Mouse (Mus musculus): ENCODE data around the gene Myo1e. TPM values are rescaled to one million over a fixed set of nuclear protein-coding genes. Genes with fewer than 3 reads are reported as not detected.

The Myo1e gene
- total and polyA plus RNA-seq, 3 experiments, result 82.3 to 186 (median 98.7) TPM

DNA sequence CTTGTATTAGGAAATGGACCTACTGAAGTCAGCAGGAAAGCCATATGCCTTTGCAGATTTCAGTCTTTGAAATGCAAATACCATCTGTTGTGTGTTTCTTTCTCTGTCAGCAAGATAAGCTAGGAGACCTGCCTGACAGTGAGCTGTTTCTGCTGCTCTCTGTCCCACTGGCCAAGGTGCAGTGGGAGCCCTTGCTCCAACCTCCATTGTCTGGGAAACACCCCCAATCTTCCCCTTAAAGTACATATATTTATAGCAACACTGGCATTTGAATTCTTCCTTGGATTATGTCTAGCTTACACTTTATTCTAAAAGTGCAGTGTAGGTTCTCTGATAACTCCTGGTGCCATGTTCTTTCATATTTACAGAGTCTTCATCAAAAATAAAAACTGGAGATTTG lies 131.7 kb downstream of the Myo1e start:
- no peaks in the 10 kb centered on the region for H3K79me2 ChIP-seq (replicated peaks; ENCODE audit: control insufficient read depth, extremely low read depth, insufficient read depth, poor library complexity, severe bottlenecking)
- in situ Hi-C loops (cut with MboI; ENCODE audit: low pct_ligation_motif_present, low pct_unique_long_range_greater_than_20kb, low sequenced_read_pairs), result loop anchor here (25.0 kb wide), 1 partner anchor 227 kb away; no protein-coding TSS in a partner anchor
- no peak overlapping the region for H3K9ac ChIP-seq (ENCODE audit: insufficient read depth, low read depth)
- H3K4me2 ChIP-seq (ENCODE audit: insufficient read depth, low read depth, poor library complexity, severe bottlenecking), result no peak overlapping the region
- no peaks in the 10 kb centered on the region for H3K27me3 ChIP-seq (replicated peaks)
- TF ChIP-seq CHD2 (IDR thresholded peaks at IDR 0.05; ENCODE audit: low read length) (no peak), ZNF384 (IDR thresholded peaks at IDR 0.05; ENCODE audit: low read depth, low read length) (no peak), UBTF (IDR thresholded peaks at IDR 0.05; ENCODE audit: low read depth, low read length) (no peak), USF1 (IDR thresholded peaks at IDR 0.05; ENCODE audit: low read depth, low read length) (no peak), ETS1 (conservative IDR thresholded peaks at IDR 0.05; ENCODE audit: low read depth, low read length) (no peak), USF2 (conservative IDR thresholded peaks at IDR 0.05; ENCODE audit: low read depth, low read length) (no peak), MAFK (IDR thresholded peaks at IDR 0.05; ENCODE audit: insufficient replicate concordance, low read length) (no peak), POLR2A (IDR thresholded peaks at IDR 0.05; ENCODE audit: low read depth, low read length) (no peak), POLR2AphosphoS2 (IDR thresholded peaks at IDR 0.05; ENCODE audit: low read depth, low read length) (no peak), IRF4 (IDR thresholded peaks at IDR 0.05; ENCODE audit: low read depth, low read length) (no peak), MAX (IDR thresholded peaks at IDR 0.05; ENCODE audit: low read length) (no peak), GABPA (IDR thresholded peaks at IDR 0.05; ENCODE audit: insufficient replicate concordance, low read depth, low read length) (no peak), E2F4 (IDR thresholded peaks at IDR 0.05; ENCODE audit: insufficient replicate concordance, low read depth, low read length) (no peak), MYC (IDR thresholded peaks at IDR 0.05; ENCODE audit: low read depth, low read length) (no peak), HCFC1 (IDR thresholded peaks at IDR 0.05; ENCODE audit: low read depth, low read length) (no peak), BHLHE40 (IDR thresholded peaks at IDR 0.05; ENCODE audit: low read depth, low read length) (no peak), MEF2A (IDR thresholded peaks at IDR 0.05; ENCODE audit: borderline replicate concordance, low read depth, low read length) (no peak), PAX5 (IDR thresholded peaks at IDR 0.05; ENCODE audit: low read length) (no peak), TCF12 (IDR thresholded peaks at IDR 0.05; ENCODE audit: low read depth, low read length) (no peak), ELF1 (IDR thresholded peaks at IDR 0.05; ENCODE audit: low read depth, low read length) (no peak)
- peaks cover 4% of the 10 kb centered on the region for H3K9me3 ChIP-seq (replicated peaks; ENCODE audit: low read length)
- H3K27ac ChIP-seq (ENCODE audit: insufficient read depth, low read depth), result no peak overlapping the region
- dilution Hi-C loops (cut with MboI; ENCODE audit: extremely low pct_ligation_motif_present, extremely low pct_unique_long_range_greater_than_20kb, low sequenced_read_pairs), result no loop called here
- H3K4me1 ChIP-seq (ENCODE audit: control insufficient read depth in 1 of 2, insufficient read depth in 2 of 2), result no peaks in the 10 kb centered on the region
- no peak for DNase-seq (ENCODE audit: extremely low read depth)
- H3K4me3 ChIP-seq (replicated peaks in 1 of 3; ENCODE audit: low read depth in 2 of 3, low read length in 2 of 3, poor library complexity in 1 of 3), result no peak overlapping the region
- H3K36me3 ChIP-seq (replicated peaks in 1 of 2; ENCODE audit: control insufficient read depth in 1 of 2, insufficient read depth in 1 of 2, low read length in 1 of 2), result peaks cover 83 to 99% of the 10 kb centered on the region in 2 experiments

DNA sequence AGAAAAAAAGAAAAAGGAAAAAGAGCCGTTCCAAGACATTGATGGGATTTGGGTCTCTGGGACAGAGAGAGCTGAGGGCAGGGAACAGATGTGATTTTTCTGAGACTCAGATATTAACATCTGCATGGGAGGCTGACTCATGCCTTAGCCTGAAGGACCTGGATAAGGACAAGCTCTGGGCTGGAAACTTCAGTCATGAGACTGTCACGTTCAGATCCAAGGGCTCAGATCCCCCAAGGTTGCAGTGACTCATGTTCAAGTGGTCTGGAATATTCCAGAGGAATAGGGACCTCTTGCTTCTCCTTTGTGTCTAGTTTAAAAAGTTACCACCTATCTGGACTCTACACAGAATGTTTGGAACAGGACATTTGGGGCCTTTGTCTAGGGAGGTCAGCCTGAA lies 142.1 kb downstream of the Myo1e start:
- Histone ChIP-seq H3K4me1 (ENCODE audit: control insufficient read depth in 1 of 2, insufficient read depth in 2 of 2) (no peaks in the 10 kb centered on the region), H3K79me2 (replicated peaks; ENCODE audit: control insufficient read depth, extremely low read depth, insufficient read depth, poor library complexity, severe bottlenecking) (no peaks in the 10 kb centered on the region), H3K9ac (ENCODE audit: insufficient read depth, low read depth) (no peak overlapping the region), H3K27me3 (replicated peaks) (no peaks in the 10 kb centered on the region), H3K4me2 (ENCODE audit: insufficient read depth, low read depth, poor library complexity, severe bottlenecking) (no peak overlapping the region), H3K4me3 (replicated peaks in 1 of 3; ENCODE audit: low read depth in 2 of 3, low read length in 2 of 3, poor library complexity in 1 of 3) (no peak overlapping the region), H3K36me3 (replicated peaks in 1 of 2; ENCODE audit: control insufficient read depth in 1 of 2, insufficient read depth in 1 of 2, low read length in 1 of 2) (peaks cover 64 to 98% of the 10 kb centered on the region in 2 experiments), H3K27ac (ENCODE audit: insufficient read depth, low read depth) (no peak overlapping the region), H3K9me3 (replicated peaks; ENCODE audit: low read length) (no peaks in the 10 kb centered on the region)
- in situ Hi-C loops (cut with MboI; ENCODE audit: low pct_ligation_motif_present, low pct_unique_long_range_greater_than_20kb, low sequenced_read_pairs), result loop anchor here (25.0 kb wide), 1 partner anchor 237 kb away; no protein-coding TSS in a partner anchor
- no peak for DNase-seq (ENCODE audit: extremely low read depth)
- TF ChIP-seq MAZ (IDR thresholded peaks at IDR 0.05; ENCODE audit: low read depth, low read length) (no peak), HCFC1 (IDR thresholded peaks at IDR 0.05; ENCODE audit: low read depth, low read length) (no peak), CHD2 (IDR thresholded peaks at IDR 0.05; ENCODE audit: low read length) (no peak)
- dilution Hi-C loops (cut with MboI; ENCODE audit: extremely low pct_ligation_motif_present, extremely low pct_unique_long_range_greater_than_20kb, low sequenced_read_pairs), result no loop called here
